Mouse (Mus musculus) CD4-positive, CD25-positive, alpha-beta regulatory T cell (primary cell): Measurements from ENCODE around the gene RPS10-NUDT3. TPM values are rescaled to one million over a fixed set of nuclear protein-coding genes. Genes with fewer than 3 reads are reported as not detected.

Experiments used
- polyA plus RNA-seq: library from polyadenylated mRNA; unstranded; fragments of 100-300 nt; shearing (Covaris generic); gene quantifications from one replicate; pipeline ENCODE4 v1.2.1, GENCODE M21; 2017

The RPS10-NUDT3 gene
- not detected for polyA plus RNA-seq

GRCm38 (mm10) chr17:27634871-27635574 is at the start of gene RPS10-NUDT3:
RPS10-NUDT3 (minus strand) TSS chr17:27635222.

GRCm38 (mm10) chr17:27655089-27656010 is 20.3 kb upstream of the RPS10-NUDT3 start, which contains the start of gene Pacsin1:
Pacsin1 (plus strand) TSS chr17:27655509.

GRCm38 (mm10) chr17:27636132-27637020 is 1.4 kb upstream of the RPS10-NUDT3 start, which contains the start of gene Rps10:
Rps10 (minus strand) TSS chr17:27636669.

GRCm38 (mm10) chr17:27623360-27624326 is 11.4 kb downstream of the RPS10-NUDT3 start, which contains the start of gene Nudt3:
Nudt3 (minus strand) TSS chr17:27623495.

GRCm38 (mm10) chr17:27565163-27565941 is 69.7 kb downstream of the RPS10-NUDT3 start, which contains the start of gene AI413582:
AI413582 (minus strand) TSS chr17:27565756.

GRCm38 (mm10) chr17:27556315-27557011 is 78.6 kb downstream of the RPS10-NUDT3 start, which contains the start of gene Hmga1:
Hmga1 (plus strand) TSS chr17:27556497.

Other genes starting within 250 kb of the RPS10-NUDT3 start
- 0.11 TPM for gene Grm4, start 113.8 kb downstream of the RPS10-NUDT3 start, polyA plus RNA-seq
- 91.2 TPM for gene Hmga1, start 78.7 kb downstream of the RPS10-NUDT3 start, polyA plus RNA-seq
- 128 TPM for gene AI413582, start 69.5 kb downstream of the RPS10-NUDT3 start, polyA plus RNA-seq
- 93.1 TPM for gene Nudt3, start 11.7 kb downstream of the RPS10-NUDT3 start, polyA plus RNA-seq
- gene Rps10, start 1.4 kb upstream of the RPS10-NUDT3 start, polyA plus RNA-seq, result 1,002 TPM
- 82.9 TPM for gene Pacsin1, start 20.3 kb upstream of the RPS10-NUDT3 start, polyA plus RNA-seq
- gene Spdef, start 93.7 kb upstream of the RPS10-NUDT3 start, polyA plus RNA-seq, result not detected
- gene D17Wsu92e, start 185.4 kb upstream of the RPS10-NUDT3 start, polyA plus RNA-seq, result 22.6 TPM
- gene Snrpc, start 202.9 kb upstream of the RPS10-NUDT3 start, polyA plus RNA-seq, result 184 TPM
- 2.8 TPM for gene Uhrf1bp1, start 221.2 kb upstream of the RPS10-NUDT3 start, polyA plus RNA-seq